Mouse (Mus musculus) intestine, embryonic 14.5 days (tissue): Measurements from ENCODE around the gene E130114P18Rik. TPM values are rescaled to one million over a fixed set of nuclear protein-coding genes. Genes with fewer than 3 reads are reported as not detected.

Source experiments
- ATAC-seq: fragments of 200-750 bp; cut with Nextera tagmentation; replicated peaks from 2 replicates; pipeline ENCODE4 v1.8.0; 2017; ENCODE audit warnings: low read depth, moderate number of reproducible peaks, moderate TSS enrichment, moderate library complexity; ENCODE audit not compliant: low FRiP score, low TSS enrichment
- DNase-seq: peaks from one replicate; pipeline ENCODE4 v3.0.0-alpha.2; 2018; ENCODE audit warnings: low spot score
- H3K27ac ChIP-seq: fragments of 300-500 bp; sonication (generic); 2 replicates; pipeline ENCODE4 v1.5.1; 2014; ENCODE audit warnings: low read depth, mild to moderate bottlenecking, control low read depth
- H3K27me3 ChIP-seq: fragments of 300-500 bp; sonication (generic); replicated peaks from 2 replicates; pipeline ENCODE4 v1.6.1; 2014; ENCODE audit warnings: low read length, control low read depth; ENCODE audit not compliant: control insufficient read depth, insufficient read depth
- H3K36me3 ChIP-seq: fragments of 300-500 bp; sonication (generic); 2 replicates; pipeline ENCODE4 v1.6.1; 2014; ENCODE audit warnings: low read length, control low read depth; ENCODE audit not compliant: control insufficient read depth, insufficient read depth
- H3K4me1 ChIP-seq: fragments of 300-500 bp; sonication (generic); replicated peaks from 2 replicates; pipeline ENCODE4 v1.6.1; 2014; ENCODE audit warnings: low read length, control low read depth, mixed read lengths; ENCODE audit not compliant: control insufficient read depth, insufficient read depth
- H3K4me2 ChIP-seq: fragments of 300-500 bp; sonication (generic); 2 replicates; pipeline ENCODE4 v1.6.1; 2014; ENCODE audit warnings: low read length
- H3K4me3 ChIP-seq: fragments of 300-500 bp; sonication (generic); 2 replicates; pipeline ENCODE4 v1.5.1; 2014; ENCODE audit warnings: low read depth, low read length, control low read depth, mixed read lengths
- H3K9ac ChIP-seq: fragments of 300-500 bp; sonication (generic); 2 replicates; pipeline ENCODE4 v1.6.1; 2014; ENCODE audit warnings: mild to moderate bottlenecking, low read length
- H3K9me3 ChIP-seq: fragments of 300-500 bp; sonication (generic); 2 replicates; pipeline ENCODE4 v1.6.1; 2016; ENCODE audit warnings: low read length, control low read depth; ENCODE audit not compliant: control insufficient read depth
- WGBS: fragments of 180-500 bp; shearing (Covaris S2); extraction: QIAGEN DNeasy Blood & Tissue Kit; methylation state at CpG from one replicate; pipeline ENCODE4 v1.1.7; 2014; 5-methylcytosine and 5-hydroxymethylcytosine counted together
- polyA plus RNA-seq: library from polyadenylated mRNA; unstranded; fragments of >200 nt; fragmentation: Nextera tagmentation; extraction: Ambion mirVana; gene quantifications from 2 replicates; pipeline ENCODE4 v1.2.1, GENCODE M21; 2014

E130114P18Rik gene
- polyA plus RNA-seq, 1 experiment from 2014 or later = 5.2 TPM

- no peak overlapping the region for H3K4me2 ChIP-seq
- H3K27me3 ChIP-seq = no peaks in the 10 kb centered on the region
- H3K9ac ChIP-seq = no peak overlapping the region
- H3K36me3 ChIP-seq = no peaks in the 10 kb centered on the region
- no peak overlapping the region for H3K27ac ChIP-seq
- no peak for DNase-seq
- peaks cover 4% of the 10 kb centered on the region; the same call in 1 of the 2 replicates for H3K4me1 ChIP-seq
- 85% methylated on average over 7 of the region's 7 CpGs for WGBS
- H3K9me3 ChIP-seq = no peaks in the 10 kb centered on the region
- ATAC-seq = no peak
- H3K4me3 ChIP-seq = no peak overlapping the region
These were observed 192.7 kb downstream of the E130114P18Rik start for GRCm38 (mm10) chr4:97585170-97585569.

- Histone ChIP-seq H3K9ac (no peak overlapping the region), H3K4me3 (no peak overlapping the region; the same call in 1 of the 2 replicates), H3K27ac (0 out of 2 replicates have a peak overlapping the region, but pooled peaks have one; percentile 3), H3K4me2 (peak overlapping the region; percentile 31), H3K27me3 (no peaks in the 10 kb centered on the region), H3K4me1 (peaks cover 4% of the 10 kb centered on the region; the same call in 1 of the 2 replicates), H3K36me3 (no peaks in the 10 kb centered on the region), H3K9me3 (no peaks in the 10 kb centered on the region)
- ATAC-seq (no peak), DNase-seq (no peak)
- 61% methylated on average over 9 of the region's 9 CpGs for WGBS
These were observed 193.3 kb downstream of the E130114P18Rik start for GRCm38 (mm10) chr4:97584445-97585130.

GRCm38 (mm10) chr4:97582796-97583430 is 195.0 kb downstream of the E130114P18Rik start:
- WGBS = 65% methylated on average over 15 of the region's 15 CpGs
- Histone ChIP-seq H3K36me3 (no peaks in the 10 kb centered on the region), H3K9ac (no peak overlapping the region), H3K4me1 (peaks cover 4% of the 10 kb centered on the region; the same call in 1 of the 2 replicates), H3K27me3 (no peaks in the 10 kb centered on the region), H3K4me3 (no peak overlapping the region), H3K27ac (peak overlapping the region; percentile 3), H3K4me2 (peak overlapping the region; percentile 31; the same call in 1 of the 2 replicates), H3K9me3 (no peaks in the 10 kb centered on the region)
- DNase-seq = peak; percentile 24
- no peak for ATAC-seq

GRCm38 (mm10) chr4:97582064-97582415 is 195.8 kb downstream of the E130114P18Rik start:
- no peak overlapping the region for H3K9ac ChIP-seq
- no peak overlapping the region for H3K27ac ChIP-seq
- 69% methylated on average over 3 of the region's 3 CpGs for WGBS
- H3K4me1 ChIP-seq = peaks cover 4% of the 10 kb centered on the region; the same call in 1 of the 2 replicates
- H3K9me3 ChIP-seq = no peaks in the 10 kb centered on the region
- no peak overlapping the region for H3K4me2 ChIP-seq
- H3K36me3 ChIP-seq = no peaks in the 10 kb centered on the region
- no peaks in the 10 kb centered on the region for H3K27me3 ChIP-seq
- no peak for DNase-seq
- no peak overlapping the region for H3K4me3 ChIP-seq
- no peak for ATAC-seq

- Histone ChIP-seq H3K36me3 (no peaks in the 10 kb centered on the region), H3K9ac (no peak overlapping the region), H3K4me2 (no peak overlapping the region), H3K27me3 (no peaks in the 10 kb centered on the region), H3K4me1 (peaks cover 4% of the 10 kb centered on the region; the same call in 1 of the 2 replicates), H3K4me3 (no peak overlapping the region), H3K9me3 (no peaks in the 10 kb centered on the region), H3K27ac (no peak overlapping the region)
- ATAC-seq (no peak), DNase-seq (no peak)
- WGBS = 78% methylated on average over 12 of the region's 12 CpGs
These were observed 196.4 kb downstream of the E130114P18Rik start for GRCm38 (mm10) chr4:97581314-97582063.

GRCm38 (mm10) chr4:97580906-97581305 is 197.0 kb downstream of the E130114P18Rik start:
- 95% methylated on average over 7 of the region's 7 CpGs for WGBS
- H3K27ac ChIP-seq = no peak overlapping the region
- H3K36me3 ChIP-seq = no peaks in the 10 kb centered on the region
- no peaks in the 10 kb centered on the region for H3K27me3 ChIP-seq
- no peaks in the 10 kb centered on the region for H3K9me3 ChIP-seq
- H3K4me3 ChIP-seq = no peak overlapping the region
- DNase-seq (no peak), ATAC-seq (no peak)
- no peak overlapping the region for H3K9ac ChIP-seq
- H3K4me2 ChIP-seq = no peak overlapping the region
- H3K4me1 ChIP-seq = peaks cover 4% of the 10 kb centered on the region; the same call in 1 of the 2 replicates

GRCm38 (mm10) chr4:97578571-97579165 is 199.2 kb downstream of the E130114P18Rik start:
- Histone ChIP-seq H3K9ac (no peak overlapping the region), H3K4me2 (no peak overlapping the region), H3K4me3 (no peak overlapping the region), H3K36me3 (no peaks in the 10 kb centered on the region), H3K4me1 (0 out of 2 replicates have a peak, but pooled peaks cover 4% of the 10 kb centered on the region), H3K27ac (no peak overlapping the region), H3K27me3 (no peaks in the 10 kb centered on the region), H3K9me3 (no peaks in the 10 kb centered on the region)
- ATAC-seq (no peak), DNase-seq (no peak)
- 74% methylated on average over 9 of the region's 9 CpGs for WGBS

GRCm38 (mm10) chr4:97577431-97577830 is 200.4 kb downstream of the E130114P18Rik start:
- Histone ChIP-seq H3K9ac (no peak overlapping the region), H3K36me3 (no peaks in the 10 kb centered on the region), H3K27me3 (no peaks in the 10 kb centered on the region), H3K4me2 (no peak overlapping the region), H3K27ac (no peak overlapping the region), H3K9me3 (no peaks in the 10 kb centered on the region), H3K4me1 (0 out of 2 replicates have a peak, but pooled peaks cover 4% of the 10 kb centered on the region), H3K4me3 (no peak overlapping the region)
- DNase-seq (no peak), ATAC-seq (no peak)
- 76% methylated on average over 5 of the region's 5 CpGs for WGBS
